Mouse (Mus musculus): Measurements from ENCODE around the gene Ercc1.

GRCm38 (mm10) chr7:19325262-19326199 is 19.0 kb upstream of the Ercc1 start:
- TF ChIP-seq CTCF (IDR thresholded peaks at IDR 0.05; ENCODE audit: extremely low read depth, insufficient read depth, low read length) = no peak
- TF ChIP-seq POLR2A (IDR thresholded peaks at IDR 0.05; ENCODE audit: extremely low read depth, insufficient read depth, low read length) = no peak

Measured in cortical plate, adult 2 months (tissue).